Mouse (Mus musculus) liver, adult 2 months (tissue): ENCODE results near the gene Cfap70. TPM values are rescaled to one million over a fixed set of nuclear protein-coding genes. Genes with fewer than 3 reads are reported as not detected.

Experiments
- DNase-seq: peaks from one replicate; pipeline ENCODE4 v3.0.0-alpha.2; 2011; ENCODE audit warnings: low read depth, low spot score; ENCODE audit errors: extremely low read depth
- H3K27ac ChIP-seq: fragments of 200-500 bp; replicated peaks from 2 replicates; pipeline ENCODE4 v1.5.1; 2012; ENCODE audit warnings: low read depth, mild to moderate bottlenecking, control low read depth, inconsistent platforms, low read length; ENCODE audit not compliant: insufficient read depth
- H3K27me3 ChIP-seq: fragments of 200-500 bp; 2 replicates; pipeline ENCODE4 v1.6.1; 2012; ENCODE audit warnings: mild to moderate bottlenecking, moderate library complexity, low read length, inconsistent platforms; ENCODE audit not compliant: control insufficient read depth, insufficient read depth
- H3K36me3 ChIP-seq: fragments of 200-500 bp; 2 replicates; pipeline ENCODE4 v1.6.1; 2012; ENCODE audit warnings: low read length, inconsistent platforms; ENCODE audit not compliant: control insufficient read depth, insufficient read depth
- H3K4me1 ChIP-seq: fragments of 200-500 bp; 2 replicates; pipeline ENCODE4 v1.6.1; 2011; ENCODE audit warnings: low read length; ENCODE audit not compliant: control insufficient read depth, insufficient read depth
- H3K4me3 ChIP-seq: fragments of 200-500 bp; 2 replicates; pipeline ENCODE4 v1.5.1; 2011; ENCODE audit warnings: low read depth, mild to moderate bottlenecking, control low read depth, low read length, moderate library complexity; ENCODE audit not compliant: insufficient read depth
- H3K79me2 ChIP-seq: fragments of 200-500 bp; 2 replicates; pipeline ENCODE4 v1.6.1; 2012; ENCODE audit warnings: inconsistent platforms, mild to moderate bottlenecking, low read length, moderate library complexity; ENCODE audit not compliant: control insufficient read depth, insufficient read depth
- H3K9ac ChIP-seq: fragments of 200-500 bp; 2 replicates; pipeline ENCODE4 v1.6.1; 2012; ENCODE audit warnings: low read depth, mild to moderate bottlenecking, control low read depth, inconsistent platforms, low read length
- CTCF ChIP-seq: fragments of 200-500 bp; IDR thresholded peaks from 2 replicates; pipeline ENCODE4 v1.5.1; 2011; ENCODE audit warnings: low read depth, low read length, control low read depth
- POLR2A ChIP-seq: fragments of 200-500 bp; IDR thresholded peaks from 2 replicates; pipeline ENCODE4 v1.6.1; 2011; ENCODE audit warnings: low read length, control low read depth; ENCODE audit not compliant: insufficient read depth; ENCODE audit errors: extremely low read depth
- WGBS: fragments of 180-500 bp; shearing (Covaris S2); methylation state at CpG from one replicate; pipeline ENCODE4 v1.1.7; 2018; 5-methylcytosine and 5-hydroxymethylcytosine counted together
- polyA plus RNA-seq: library from polyadenylated mRNA; depleted of rRNA; stranded (reverse); fragments of >200 nt; gene quantifications from 2 replicates; pipeline ENCODE4 v1.2.3, GENCODE M21; 2012
- total RNA-seq: library from RNA; depleted of rRNA; stranded (reverse); fragments of >200 nt; gene quantifications from 2 replicates; pipeline ENCODE4 v1.2.3, GENCODE M21; 2014

Gene Cfap70
- total and polyA plus RNA-seq, 2 experiments, result under 0.01 TPM; not detected in 1

- Histone ChIP-seq H3K27ac (no peak overlapping the region), H3K4me3 (no peak overlapping the region), H3K4me1 (no peaks in the 10 kb centered on the region), H3K9ac (no peak overlapping the region), H3K79me2 (no peaks in the 10 kb centered on the region), H3K36me3 (peaks cover 9% of the 10 kb centered on the region), H3K27me3 (no peaks in the 10 kb centered on the region)
- DNase-seq, result no peak
- TF ChIP-seq POLR2A (no peak), CTCF (no peak)
- 47% methylated on average over 4 of the region's 4 CpGs for WGBS
Measured at GRCm38 (mm10) chr14:20377112-20377521, 74.9 kb downstream of the Cfap70 start.

DNA sequence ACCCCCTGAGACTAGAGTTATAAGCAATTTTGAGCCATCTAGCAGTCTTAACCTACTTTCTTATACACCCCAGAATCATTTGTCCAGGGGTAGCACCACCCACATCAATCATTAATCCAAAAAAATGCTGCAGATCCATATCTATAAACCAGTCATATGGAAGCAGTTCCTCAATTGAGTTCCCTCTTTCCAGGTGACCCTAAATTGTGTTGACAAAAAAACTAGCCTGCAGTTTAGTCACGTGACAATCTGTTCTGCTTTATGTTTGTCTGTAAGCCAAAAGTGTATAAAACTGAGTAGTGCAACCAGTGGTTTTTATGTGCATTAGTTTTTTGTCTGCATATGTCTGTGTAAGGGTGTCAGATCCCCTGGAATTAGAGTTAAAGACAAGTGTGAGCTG is 80.2 kb downstream of the Cfap70 start:
- Histone ChIP-seq H3K79me2 (no peaks in the 10 kb centered on the region), H3K9ac (no peak overlapping the region), H3K36me3 (peaks cover 17% of the 10 kb centered on the region), H3K27ac (no peak overlapping the region), H3K27me3 (no peaks in the 10 kb centered on the region), H3K4me3 (no peak overlapping the region), H3K4me1 (no peaks in the 10 kb centered on the region)
- DNase-seq, result no peak
- 90% methylated on average over 1 of the region's 1 CpGs for WGBS
- TF ChIP-seq CTCF (no peak), POLR2A (no peak)

- DNase-seq, result no peak
- Histone ChIP-seq H3K4me3 (no peak overlapping the region), H3K9ac (no peak overlapping the region), H3K79me2 (no peaks in the 10 kb centered on the region), H3K27me3 (no peaks in the 10 kb centered on the region), H3K36me3 (peaks cover 18% of the 10 kb centered on the region), H3K27ac (no peak overlapping the region), H3K4me1 (no peaks in the 10 kb centered on the region)
- no peak for TF ChIP-seq POLR2A
- no peak for TF ChIP-seq CTCF
- 86% methylated on average over 7 of the region's 7 CpGs for WGBS
Measured at GRCm38 (mm10) chr14:20370798-20371197, 81.2 kb downstream of the Cfap70 start.

- H3K27me3 ChIP-seq, result no peaks in the 10 kb centered on the region
- H3K79me2 ChIP-seq, result no peaks in the 10 kb centered on the region
- no peaks in the 10 kb centered on the region for H3K4me1 ChIP-seq
- H3K27ac ChIP-seq, result no peak overlapping the region
- DNase-seq, result no peak
- TF ChIP-seq CTCF (no peak), POLR2A (no peak)
- peaks cover 25% of the 10 kb centered on the region for H3K36me3 ChIP-seq
- H3K9ac ChIP-seq, result no peak overlapping the region
- no peak overlapping the region for H3K4me3 ChIP-seq
- 98% methylated on average over 3 of the region's 3 CpGs for WGBS
Measured at GRCm38 (mm10) chr14:20368271-20368670, 83.8 kb downstream of the Cfap70 start.

- 93% methylated on average over 4 of the region's 4 CpGs for WGBS
- H3K27me3 ChIP-seq, result no peaks in the 10 kb centered on the region
- H3K4me1 ChIP-seq, result no peaks in the 10 kb centered on the region
- H3K4me3 ChIP-seq, result no peak overlapping the region
- TF ChIP-seq CTCF (no peak), POLR2A (no peak)
- peaks cover 46% of the 10 kb centered on the region for H3K36me3 ChIP-seq
- H3K79me2 ChIP-seq, result no peaks in the 10 kb centered on the region
- DNase-seq, result no peak
- H3K9ac ChIP-seq, result no peak overlapping the region
- no peak overlapping the region for H3K27ac ChIP-seq
Measured at GRCm38 (mm10) chr14:20363230-20363629, 88.8 kb downstream of the Cfap70 start.

- Histone ChIP-seq H3K4me1 (peaks cover 11% of the 10 kb centered on the region), H3K27ac (peak within 1 kb of the TSS; percentile 71), H3K79me2 (peaks cover 5% of the 10 kb centered on the region; the same call in 1 of the 2 replicates), H3K27me3 (no peaks in the 10 kb centered on the region), H3K36me3 (peaks cover 7% of the 10 kb centered on the region), H3K9ac (peak within 1 kb of the TSS; percentile 90), H3K4me3 (peak within 1 kb of the TSS; percentile 93)
- under 1% methylated on average over 42 of the region's 42 CpGs for WGBS
- TF ChIP-seq CTCF (peak; percentile 32; the same call in 1 of the 2 replicates), POLR2A (0 out of 2 replicates have a peak, but pooled peaks have one; percentile 16)
- peak; percentile 95 for DNase-seq
Measured at GRCm38 (mm10) chr14:20347991-20348541, 104.0 kb downstream of the Cfap70 start, which contains the start of the genes Ecd and Fam149b. TSS of gene Ecd (minus strand) at chr14:20348121. TSS of gene Fam149b (plus strand) at chr14:20348162.
